Mouse (Mus musculus): ENCODE data around the gene Galk1.

DNA sequence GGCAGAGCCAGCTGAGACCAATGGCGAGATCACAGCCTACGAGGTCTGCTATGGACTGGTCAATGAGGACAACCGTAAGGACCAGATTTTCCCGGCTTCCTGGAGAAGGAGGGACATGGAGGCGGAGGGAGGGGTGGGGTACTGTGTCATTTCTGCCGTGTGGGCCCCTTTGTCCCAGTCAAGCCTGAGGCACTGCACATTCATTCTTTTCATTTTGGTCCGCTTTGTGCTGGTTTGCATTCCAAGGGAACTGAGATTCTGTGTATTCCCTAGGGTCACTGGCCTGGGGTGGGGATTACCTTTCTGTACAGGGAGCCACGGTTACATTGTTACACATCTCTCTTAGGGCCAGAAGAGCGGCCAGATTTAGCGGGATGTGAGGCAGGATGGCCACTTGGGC lies 11.9 kb downstream of the Galk1 start:
- no peak for TF ChIP-seq CTCF (IDR thresholded peaks at IDR 0.05; ENCODE audit: low read depth)
- TF ChIP-seq EP300 (IDR thresholded peaks at IDR 0.05; ENCODE audit: low read depth): no peak
